Mouse (Mus musculus): ENCODE measurements around the gene Foxl1.

The Foxl1 gene

GRCm38 (mm10) chr8:121170116-121170515 is 42.4 kb downstream of the Foxl1 start:
- peak; percentile 40 for DNase-seq (ENCODE audit: extremely low spot score)

GRCm38 (mm10) chr8:121170626-121171552 is 43.1 kb downstream of the Foxl1 start:
- DNase-seq (ENCODE audit: extremely low spot score): no peak

DNA sequence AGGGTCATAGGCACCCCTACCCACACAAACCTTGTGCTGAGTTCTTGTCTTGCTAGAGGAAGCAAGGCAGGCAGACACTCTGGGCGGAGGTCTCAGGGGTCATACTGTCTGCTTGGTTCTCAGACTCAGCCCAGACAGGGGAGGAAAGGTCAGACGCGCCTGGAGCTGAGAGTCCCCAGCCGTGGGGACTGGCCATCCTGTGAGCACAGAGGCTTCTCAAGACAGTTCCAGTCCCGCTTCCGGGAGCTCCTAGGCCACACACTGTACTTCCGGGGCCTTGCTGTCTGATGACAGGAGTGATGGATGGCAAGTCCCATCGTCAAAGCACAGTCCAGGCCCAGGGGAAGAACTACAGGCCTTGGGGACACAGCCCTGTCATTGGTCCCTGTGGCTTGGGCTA is 44.8 kb downstream of the Foxl1 start:
- no peak for DNase-seq (ENCODE audit: extremely low spot score)

DNA sequence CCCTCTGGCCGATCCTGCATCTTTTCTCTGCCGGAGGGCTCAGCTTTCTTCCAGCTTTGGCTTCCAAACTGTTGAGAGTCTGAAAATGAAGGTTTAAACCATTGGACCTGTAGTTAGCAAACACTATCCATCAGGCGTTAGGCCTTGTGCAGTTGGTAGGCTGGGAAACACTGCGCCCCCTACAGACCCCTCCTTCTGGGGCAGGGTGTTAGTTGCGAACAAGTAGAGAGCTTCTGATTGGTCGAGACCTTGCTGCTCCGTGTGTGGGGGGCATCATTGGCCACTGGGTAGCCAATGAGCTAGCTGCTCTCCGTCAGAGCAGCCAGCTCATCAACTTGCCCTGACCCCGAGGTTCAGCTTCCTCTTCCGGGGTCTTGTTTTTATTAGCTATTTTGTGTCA is 46.4 kb downstream of the Foxl1 start:
- peak; percentile 56 for DNase-seq (ENCODE audit: extremely low spot score)

GRCm38 (mm10) chr8:121174721-121175539 is 47.2 kb downstream of the Foxl1 start:
- DNase-seq (ENCODE audit: extremely low spot score): no peak

- DNase-seq (ENCODE audit: extremely low spot score): peak; percentile 33
These were observed 47.9 kb downstream of the Foxl1 start for GRCm38 (mm10) chr8:121175540-121176090.

- DNase-seq (ENCODE audit: extremely low spot score): peak; percentile 56
These were observed 48.6 kb downstream of the Foxl1 start for GRCm38 (mm10) chr8:121176291-121176690.

Measured in embryo, embryonic 9.5 days (tissue).